Mouse (Mus musculus): ENCODE results near the gene Upp1.

Upp1 gene

GRCm38 (mm10) chr11:9167331-9167730, 49.4 kb downstream of the Upp1 start:
- DNase-seq, result no peak

GRCm38 (mm10) chr11:9181477-9181876, 63.6 kb downstream of the Upp1 start:
- no peak for DNase-seq

All from cerebellum, postnatal 25 days (tissue).